Mouse (Mus musculus): Measurements from ENCODE around the gene Spc25. TPM values are rescaled to one million over a fixed set of nuclear protein-coding genes. Genes with fewer than 3 reads are reported as not detected.
A peak's percentile ranks its signal among the peaks of the same experiment; 100 is the strongest.

The Spc25 gene
- total and polyA plus RNA-seq, 3 experiments: 25.8 to 31.3 TPM; not detected in 1

- H3K36me3 ChIP-seq (ENCODE audit: control insufficient read depth in 1 of 2, insufficient read depth in 2 of 2, low read length in 2 of 2): peaks cover 5 to 6% of the 10 kb centered on the region in 2 experiments; a peak in 3 of 4 replicates
- no peak for DNase-seq (ENCODE audit: low read depth, low spot score)
- no peaks in the 10 kb centered on the region for H3K9me3 ChIP-seq (replicated peaks; ENCODE audit: insufficient read depth, low read length)
- peak overlapping the region; percentile 69 to 80 for H3K4me3 ChIP-seq (ENCODE audit: control insufficient read depth in 1 of 2, insufficient read depth in 1 of 2, low read depth in 2 of 2, low read length in 2 of 2)
- H3K27ac ChIP-seq (ENCODE audit: control insufficient read depth, low read depth, low read length): no peak overlapping the region
- TF ChIP-seq JUND (IDR thresholded peaks at IDR 0.05; ENCODE audit: low read depth, low read length) (no peak), USF2 (IDR thresholded peaks at IDR 0.05; ENCODE audit: borderline replicate concordance in 1 of 2, insufficient read depth in 1 of 2, low read depth in 1 of 2, low read length in 2 of 2) (no peak), GATA1 (IDR thresholded peaks at IDR 0.05; ENCODE audit: low read depth, low read length) (no peak), TBP (IDR thresholded peaks at IDR 0.05; ENCODE audit: low read depth, low read length) (no peak), MYC (IDR thresholded peaks at IDR 0.05; ENCODE audit: low read depth, low read length) (no peak), TAL1 (IDR thresholded peaks at IDR 0.05; ENCODE audit: low read length) (no peak), TCF12 (IDR thresholded peaks at IDR 0.05; ENCODE audit: low read depth, low read length) (no peak), MAZ (IDR thresholded peaks at IDR 0.05; ENCODE audit: low read depth, low read length) (no peak), UBTF (IDR thresholded peaks at IDR 0.05; ENCODE audit: borderline replicate concordance, insufficient read depth, low read depth, low read length) (no peak), MXI1 (IDR thresholded peaks at IDR 0.05; ENCODE audit: low read depth, low read length) (no peak), SIN3A (IDR thresholded peaks at IDR 0.05; ENCODE audit: low read length) (no peak), ZC3H11A (IDR thresholded peaks at IDR 0.05; ENCODE audit: low read depth, low read length) (no peak), HCFC1 (IDR thresholded peaks at IDR 0.05; ENCODE audit: low read depth, low read length) (no peak), ZNF384 (IDR thresholded peaks at IDR 0.05; ENCODE audit: low read depth, low read length) (no peak), NRF1 (IDR thresholded peaks at IDR 0.05; ENCODE audit: insufficient read depth, low read depth, low read length, poor library complexity, severe bottlenecking) (no peak), NELFE (IDR thresholded peaks at IDR 0.05; ENCODE audit: low read depth, low read length) (no peak), USF1 (IDR thresholded peaks at IDR 0.05; ENCODE audit: low read depth, low read length) (no peak), CTCF (IDR thresholded peaks at IDR 0.05 in 2 of 3, conservative IDR thresholded peaks at IDR 0.05 in 1 of 3; ENCODE audit: control insufficient read depth in 1 of 3, insufficient read depth in 1 of 3, low read depth in 2 of 3, low read length in 3 of 3, poor library complexity in 1 of 3, severe bottlenecking in 1 of 3) (no peak), CHD2 (IDR thresholded peaks at IDR 0.05; ENCODE audit: low read length) (no peak), KAT2A (conservative IDR thresholded peaks at IDR 0.05; ENCODE audit: low read depth, low read length) (no peak)
- peaks cover 5% of the 10 kb centered on the region; the same call in 1 of the 2 replicates for H3K79me2 ChIP-seq (ENCODE audit: control insufficient read depth, insufficient read depth, low read length, poor library complexity)
- H3K4me1 ChIP-seq (ENCODE audit: control insufficient read depth in 1 of 2, insufficient read depth in 2 of 2, low read length in 2 of 2): 0 out of 4 replicates have a peak, but pooled peaks cover 0 to 2% of the 10 kb centered on the region in 2 experiments
- H3K27me3 ChIP-seq (ENCODE audit: control insufficient read depth in 1 of 2, insufficient read depth in 2 of 2, low read length in 2 of 2): no peaks in the 10 kb centered on the region
- H3K9ac ChIP-seq (ENCODE audit: control insufficient read depth, low read depth, low read length, poor library complexity, severe bottlenecking): peak overlapping the region; percentile 90
These were observed 809 bp downstream of the Spc25 start for GRCm38 (mm10) chr2:69205185-69205584.

- Histone ChIP-seq H3K27ac (ENCODE audit: control insufficient read depth, low read depth, low read length) (no peak overlapping the region), H3K36me3 (ENCODE audit: control insufficient read depth in 1 of 2, insufficient read depth in 2 of 2, low read length in 2 of 2) (peaks cover 4 to 12% of the 10 kb centered on the region in 2 experiments; a peak in 3 of 4 replicates), H3K79me2 (ENCODE audit: control insufficient read depth, insufficient read depth, low read length, poor library complexity) (no peaks in the 10 kb centered on the region), H3K9me3 (replicated peaks; ENCODE audit: insufficient read depth, low read length) (no peaks in the 10 kb centered on the region), H3K27me3 (ENCODE audit: control insufficient read depth in 1 of 2, insufficient read depth in 2 of 2, low read length in 2 of 2) (no peaks in the 10 kb centered on the region), H3K9ac (ENCODE audit: control insufficient read depth, low read depth, low read length, poor library complexity, severe bottlenecking) (no peak overlapping the region), H3K4me3 (ENCODE audit: control insufficient read depth in 1 of 2, insufficient read depth in 1 of 2, low read depth in 2 of 2, low read length in 2 of 2) (no peak overlapping the region), H3K4me1 (ENCODE audit: control insufficient read depth in 1 of 2, insufficient read depth in 2 of 2, low read length in 2 of 2) (peaks cover 0 to 2% of the 10 kb centered on the region in 2 experiments; a peak in 2 of 4 replicates)
- peak; percentile 6 for DNase-seq (ENCODE audit: low read depth, low spot score)
- TF ChIP-seq POLR2AphosphoS5 (IDR thresholded peaks at IDR 0.05; ENCODE audit: borderline replicate concordance, low read depth, low read length): no peak
- TF ChIP-seq UBTF (IDR thresholded peaks at IDR 0.05; ENCODE audit: borderline replicate concordance, insufficient read depth, low read depth, low read length): no peak
- TF ChIP-seq SMC3 (IDR thresholded peaks at IDR 0.05; ENCODE audit: low read depth, low read length): no peak
- no peak for TF ChIP-seq JUND (IDR thresholded peaks at IDR 0.05; ENCODE audit: low read depth, low read length)
- no peak for TF ChIP-seq SIN3A (IDR thresholded peaks at IDR 0.05; ENCODE audit: low read length)
- TF ChIP-seq MYB (IDR thresholded peaks at IDR 0.05; ENCODE audit: low read depth, low read length): no peak
- TF ChIP-seq CHD2 (IDR thresholded peaks at IDR 0.05; ENCODE audit: low read length): no peak
- no peak for TF ChIP-seq ZNF384 (IDR thresholded peaks at IDR 0.05; ENCODE audit: low read depth, low read length)
- no peak for TF ChIP-seq E2F4 (IDR thresholded peaks at IDR 0.05; ENCODE audit: borderline replicate concordance, low read depth, low read length)
- TF ChIP-seq GATA1 (IDR thresholded peaks at IDR 0.05; ENCODE audit: low read depth, low read length): no peak
- TF ChIP-seq MAFK (IDR thresholded peaks at IDR 0.05; ENCODE audit: borderline replicate concordance, low read depth, low read length): no peak
These were observed 12.4 kb downstream of the Spc25 start for GRCm38 (mm10) chr2:69193555-69193954.

Data from MEL (cell line).